Mouse (Mus musculus) C2C12 (cell line): ENCODE measurements at regions not wholly inside any gene's neighbourhood (a gene's known extent, or its start where the extent isn't known, plus 50 kb on each side); places are given as distances from the start of the nearest gene placed in this dataset.

Experiments used
- H3K27me3 ChIP-seq: one replicate; pipeline ENCODE4 v1.6.1; 2011; ENCODE audit not compliant: control insufficient read depth, insufficient read depth, insufficient read length
- H3K36me3 ChIP-seq: one replicate; pipeline ENCODE4 v1.6.1; 2011; ENCODE audit not compliant: control insufficient read depth, insufficient read depth
- H3K4me3 ChIP-seq: one replicate; pipeline ENCODE4 v1.5.1; 2011; ENCODE audit warnings: mild to moderate bottlenecking, control low read depth; ENCODE audit not compliant: poor library complexity, insufficient read depth, severe bottlenecking
- H3K79me2 ChIP-seq: one replicate; pipeline ENCODE4 v1.6.1; 2011; ENCODE audit not compliant: control insufficient read depth, insufficient read depth
- H3K79me3 ChIP-seq: one replicate; pipeline ENCODE4 v1.6.1; 2011; ENCODE audit warnings: low read depth, control low read depth
- H3ac ChIP-seq: one replicate; pipeline ENCODE3; 2011; ENCODE audit warnings: low read depth; ENCODE audit not compliant: control insufficient read depth, insufficient read length
- CEBPB ChIP-seq: IDR thresholded peaks from one replicate; pipeline ENCODE4 v1.6.1; 2011; ENCODE audit warnings: low read depth, mild to moderate bottlenecking, control low read depth, moderate library complexity
- CTCF ChIP-seq: IDR thresholded peaks from one replicate; pipeline ENCODE4 v1.5.1; 2011; ENCODE audit not compliant: control insufficient read depth, insufficient read depth, insufficient read length
- FOSL1 ChIP-seq: IDR thresholded peaks from one replicate; pipeline ENCODE4 v1.8.0; 2011; ENCODE audit warnings: mild to moderate bottlenecking, low read length; ENCODE audit not compliant: poor library complexity, insufficient read depth, severe bottlenecking
- MAX ChIP-seq: IDR thresholded peaks from one replicate; pipeline ENCODE4 v1.6.1; 2011; ENCODE audit warnings: mild to moderate bottlenecking, control low read depth
- MYOD1 ChIP-seq: IDR thresholded peaks from one replicate; pipeline ENCODE4 v1.6.1; 2011; ENCODE audit warnings: low read depth; ENCODE audit not compliant: control insufficient read depth, insufficient read length
- MYOG ChIP-seq: IDR thresholded peaks from one replicate; pipeline ENCODE4 v1.6.1; 2011; ENCODE audit not compliant: control insufficient read depth, insufficient read length; ENCODE audit errors: extremely low read depth
- USF1 ChIP-seq: IDR thresholded peaks from one replicate; pipeline ENCODE4 v1.6.1; 2011; ENCODE audit warnings: low read depth, mild to moderate bottlenecking, control low read depth, moderate library complexity

DNA sequence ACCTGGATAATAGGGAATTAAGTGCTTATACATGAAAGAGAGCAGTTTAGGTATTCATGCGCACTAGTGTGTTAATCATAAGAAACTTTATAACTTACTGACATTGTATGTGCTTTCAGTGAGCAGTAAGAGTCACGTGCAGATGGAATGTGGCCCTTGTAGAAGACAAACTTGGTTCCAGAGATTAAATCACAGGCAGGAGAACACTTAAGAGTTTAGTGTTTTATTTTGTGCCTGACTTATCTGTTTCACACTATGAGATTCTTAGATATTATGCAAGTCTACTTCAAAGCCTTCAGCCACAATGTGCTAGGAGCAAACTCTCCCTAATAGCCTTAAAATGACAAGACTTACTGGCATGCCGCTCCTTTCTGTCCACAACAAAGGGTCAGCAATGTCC, 296.8 kb downstream of the Gja1 start:
- H3K79me3 ChIP-seq, result no peaks in the 10 kb centered on the region
- H3K4me3 ChIP-seq, result no peak overlapping the region
- no peak overlapping the region for H3ac ChIP-seq
- H3K36me3 ChIP-seq, result no peaks in the 10 kb centered on the region
- H3K27me3 ChIP-seq, result no peaks in the 10 kb centered on the region
- H3K79me2 ChIP-seq, result no peaks in the 10 kb centered on the region
- TF ChIP-seq MAX (no peak), MYOG (no peak), USF1 (no peak), FOSL1 (no peak), CEBPB (no peak), MYOD1 (no peak), CTCF (no peak)

DNA sequence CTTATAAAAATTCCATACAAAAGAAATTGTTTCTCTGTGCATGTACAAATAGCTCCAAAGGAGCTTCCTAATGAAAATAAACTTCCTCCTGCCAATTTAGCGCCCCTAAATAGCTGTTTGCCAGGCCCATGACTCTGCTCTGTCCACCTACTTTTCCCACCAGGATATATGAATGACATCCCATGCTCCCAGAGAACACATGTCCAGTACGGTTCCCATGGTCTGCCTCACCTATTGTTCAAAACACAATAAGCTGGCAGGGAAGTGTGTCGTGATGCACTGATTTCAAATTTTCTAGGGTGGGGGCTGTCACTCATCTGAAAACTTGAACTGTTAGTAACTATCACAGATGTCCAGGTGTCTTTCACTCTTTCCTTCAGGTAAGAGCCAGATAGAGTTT, 305.8 kb downstream of the Gja1 start:
- Histone ChIP-seq H3K4me3 (no peak overlapping the region), H3ac (no peak overlapping the region), H3K79me2 (no peaks in the 10 kb centered on the region), H3K36me3 (no peaks in the 10 kb centered on the region), H3K27me3 (no peaks in the 10 kb centered on the region), H3K79me3 (no peaks in the 10 kb centered on the region)
- no peak for TF ChIP-seq MYOD1
- TF ChIP-seq MAX, result no peak
- TF ChIP-seq CTCF, result no peak
- TF ChIP-seq FOSL1, result no peak
- no peak for TF ChIP-seq MYOG
- no peak for TF ChIP-seq CEBPB
- TF ChIP-seq USF1, result no peak

DNA sequence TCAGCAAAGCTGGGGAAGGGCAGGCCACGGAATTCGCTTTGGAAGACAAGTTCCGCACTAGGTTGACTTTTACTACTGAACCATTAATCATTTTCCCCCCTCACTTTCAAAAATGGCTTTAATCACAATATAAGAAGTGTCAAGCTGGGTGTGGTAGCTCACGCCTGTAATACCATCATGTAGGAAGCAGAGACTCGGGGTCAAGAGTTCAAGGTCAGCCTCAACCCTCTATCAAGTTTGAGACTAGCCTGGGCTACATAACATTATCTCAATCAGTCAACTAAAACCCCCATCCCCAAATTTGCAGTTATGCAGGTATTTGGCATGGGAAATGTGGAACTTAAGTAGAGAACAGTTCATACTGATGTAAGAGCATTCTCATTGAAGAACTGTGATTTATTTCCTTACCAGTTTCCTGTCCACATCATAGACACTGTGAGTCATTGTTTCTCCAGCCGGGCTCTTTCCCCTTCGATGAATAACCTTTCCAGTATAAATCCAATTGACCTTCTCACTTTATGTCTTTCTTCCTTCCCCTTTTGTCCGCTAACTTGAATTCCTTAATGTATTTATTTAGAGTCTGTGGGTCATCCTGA, 308.6 kb downstream of the Gja1 start:
- H3K79me3 ChIP-seq, result no peaks in the 10 kb centered on the region
- H3K79me2 ChIP-seq, result no peaks in the 10 kb centered on the region
- H3ac ChIP-seq, result no peak overlapping the region
- TF ChIP-seq FOSL1, result no peak
- TF ChIP-seq MYOD1, result no peak
- no peaks in the 10 kb centered on the region for H3K36me3 ChIP-seq
- H3K27me3 ChIP-seq, result no peaks in the 10 kb centered on the region
- H3K4me3 ChIP-seq, result no peak overlapping the region

DNA sequence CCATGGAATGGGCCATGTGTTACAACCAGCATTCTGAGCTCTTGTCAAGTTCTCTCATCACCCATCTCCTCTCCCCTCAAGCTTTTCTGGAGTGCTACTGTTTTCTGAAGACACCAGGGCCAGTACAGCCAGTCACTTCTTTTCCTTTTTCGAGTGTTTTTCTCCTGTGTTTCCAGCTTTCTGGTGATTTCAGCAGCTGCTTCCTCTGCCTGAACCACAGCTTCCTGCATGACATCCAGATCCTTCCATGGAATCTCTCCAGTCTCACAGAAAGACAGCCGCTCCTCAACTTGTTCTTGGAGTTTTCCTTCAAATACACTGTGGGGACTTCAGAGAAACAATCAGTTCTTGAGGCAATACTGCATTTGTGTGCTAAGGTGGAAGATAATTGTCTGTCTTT, 314.3 kb downstream of the Gja1 start:
- Histone ChIP-seq H3K4me3 (no peak overlapping the region), H3K36me3 (no peaks in the 10 kb centered on the region), H3K79me3 (no peaks in the 10 kb centered on the region), H3K79me2 (no peaks in the 10 kb centered on the region), H3K27me3 (no peaks in the 10 kb centered on the region), H3ac (no peak overlapping the region)
- no peak for TF ChIP-seq CTCF

DNA sequence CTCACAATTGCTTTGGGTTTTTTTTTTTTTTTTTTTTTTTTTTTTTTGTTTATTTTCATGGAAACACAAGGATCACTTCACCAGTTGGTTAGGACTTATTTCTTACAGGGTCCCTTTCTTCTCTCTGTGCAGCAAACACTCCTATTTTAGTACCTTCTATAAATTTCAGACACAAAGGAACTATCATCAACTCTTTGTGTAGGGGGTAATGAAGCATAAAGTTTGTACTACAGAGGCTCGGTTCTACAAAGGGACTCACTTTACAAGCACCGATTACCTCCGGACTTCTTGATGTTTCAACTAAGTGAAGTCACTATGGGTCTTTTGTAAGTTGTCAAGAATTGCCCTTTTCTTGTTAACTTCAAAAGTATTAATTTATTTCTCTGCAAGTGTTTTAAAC, 318.0 kb downstream of the Gja1 start:
- Histone ChIP-seq H3K79me2 (no peaks in the 10 kb centered on the region), H3K27me3 (no peaks in the 10 kb centered on the region), H3K79me3 (no peaks in the 10 kb centered on the region), H3K4me3 (no peak overlapping the region), H3K36me3 (no peaks in the 10 kb centered on the region), H3ac (no peak overlapping the region)
- TF ChIP-seq MAX (no peak), CEBPB (no peak), FOSL1 (no peak), MYOG (no peak), USF1 (no peak), CTCF (no peak), MYOD1 (no peak)

DNA sequence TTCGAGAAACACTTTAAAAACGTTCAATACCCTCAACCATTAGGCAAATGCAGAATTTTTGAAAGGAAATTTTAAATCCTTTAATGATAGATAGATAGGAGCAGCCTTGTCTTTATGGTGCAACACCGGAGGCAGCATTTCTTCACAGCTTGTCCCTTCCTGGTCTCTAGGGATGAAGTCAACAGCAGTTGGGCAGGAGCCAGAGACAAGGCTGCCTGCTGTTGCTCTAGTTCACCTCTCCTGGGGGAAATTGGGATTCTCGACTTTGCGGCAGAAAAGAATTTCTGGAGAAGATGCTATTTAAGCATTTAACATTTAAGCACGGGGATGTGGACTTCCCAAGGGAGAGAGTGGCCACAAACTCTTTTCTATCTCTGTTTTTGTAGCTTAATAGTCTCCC, 323.0 kb downstream of the Gja1 start:
- no peaks in the 10 kb centered on the region for H3K27me3 ChIP-seq
- no peak for TF ChIP-seq CTCF
- TF ChIP-seq MYOG, result no peak
- TF ChIP-seq CEBPB, result no peak
- TF ChIP-seq MYOD1, result no peak
- no peak for TF ChIP-seq USF1
- TF ChIP-seq MAX, result no peak
- TF ChIP-seq FOSL1, result no peak
- H3K4me3 ChIP-seq, result no peak overlapping the region
- H3ac ChIP-seq, result no peak overlapping the region
- H3K79me2 ChIP-seq, result no peaks in the 10 kb centered on the region
- H3K36me3 ChIP-seq, result no peaks in the 10 kb centered on the region
- no peaks in the 10 kb centered on the region for H3K79me3 ChIP-seq
